Mouse (Mus musculus) intestine, postnatal 0 days (tissue): ENCODE measurements around the gene Ngly1. TPM values are rescaled to one million over a fixed set of nuclear protein-coding genes. Genes with fewer than 3 reads are reported as not detected.
A peak's percentile ranks its signal among the peaks of the same experiment; 100 is the strongest.

Experiments used
- ATAC-seq: fragments of 200-750 bp; cut with Nextera tagmentation; 2 replicates; pipeline ENCODE4 v1.8.0; 2017; ENCODE audit warnings: mild to moderate bottlenecking, moderate TSS enrichment, moderate library complexity
- H3K27ac ChIP-seq: fragments of 300-500 bp; sonication (generic); 2 replicates; pipeline ENCODE4 v1.5.1; 2014; ENCODE audit warnings: mild to moderate bottlenecking, low read depth, low read length, moderate library complexity
- H3K27me3 ChIP-seq: fragments of 300-500 bp; sonication (generic); replicated peaks from 2 replicates; pipeline ENCODE4 v1.6.1; 2014; ENCODE audit warnings: low read length, mixed read lengths; ENCODE audit not compliant: control insufficient read depth, insufficient read depth
- H3K36me3 ChIP-seq: fragments of 300-500 bp; sonication (generic); 2 replicates; pipeline ENCODE4 v1.6.1; 2014; ENCODE audit warnings: mild to moderate bottlenecking, moderate library complexity; ENCODE audit not compliant: control insufficient read depth, insufficient read depth
- H3K4me1 ChIP-seq: fragments of 300-500 bp; sonication (generic); replicated peaks from 2 replicates; pipeline ENCODE4 v1.6.1; 2014; ENCODE audit warnings: antibody characterized with exemption, low read length, mixed read lengths; ENCODE audit not compliant: control insufficient read depth, insufficient read depth
- H3K4me2 ChIP-seq: fragments of 300-500 bp; sonication (generic); replicated peaks from 2 replicates; pipeline ENCODE4 v1.6.1; 2014; ENCODE audit warnings: low read depth, mild to moderate bottlenecking, moderate library complexity
- H3K4me3 ChIP-seq: fragments of 300-500 bp; sonication (generic); 2 replicates; pipeline ENCODE4 v1.5.1; 2014; ENCODE audit warnings: low read depth, low read length
- H3K9ac ChIP-seq: fragments of 300-500 bp; sonication (generic); 2 replicates; pipeline ENCODE4 v1.6.1; 2014; ENCODE audit warnings: mild to moderate bottlenecking, low read depth, low read length
- H3K9me3 ChIP-seq: fragments of 300-500 bp; sonication (generic); 2 replicates; pipeline ENCODE4 v1.6.1; 2016; ENCODE audit warnings: mixed run types; ENCODE audit not compliant: control insufficient read depth
- CTCF ChIP-seq: sonication (generic); IDR thresholded peaks from 2 replicates; pipeline ENCODE4 v1.5.1; 2016; ENCODE audit warnings: low read depth, mild to moderate bottlenecking, control low read depth, antibody characterized with exemption, moderate library complexity
- WGBS: fragments of 180-500 bp; shearing (Covaris S2); extraction: QIAGEN DNeasy Blood & Tissue Kit; methylation state at CpG from one replicate; pipeline ENCODE4 v1.1.7; 2014; 5-methylcytosine and 5-hydroxymethylcytosine counted together
- polyA plus RNA-seq: library from polyadenylated mRNA; unstranded; fragments of >200 nt; fragmentation: Nextera tagmentation; extraction: Ambion mirVana; gene quantifications from 2 replicates; pipeline ENCODE4 v1.2.1, GENCODE M21; 2015

Ngly1 gene
- polyA plus RNA-seq = 44.6 and 46.0 TPM in 2 replicates

DNA sequence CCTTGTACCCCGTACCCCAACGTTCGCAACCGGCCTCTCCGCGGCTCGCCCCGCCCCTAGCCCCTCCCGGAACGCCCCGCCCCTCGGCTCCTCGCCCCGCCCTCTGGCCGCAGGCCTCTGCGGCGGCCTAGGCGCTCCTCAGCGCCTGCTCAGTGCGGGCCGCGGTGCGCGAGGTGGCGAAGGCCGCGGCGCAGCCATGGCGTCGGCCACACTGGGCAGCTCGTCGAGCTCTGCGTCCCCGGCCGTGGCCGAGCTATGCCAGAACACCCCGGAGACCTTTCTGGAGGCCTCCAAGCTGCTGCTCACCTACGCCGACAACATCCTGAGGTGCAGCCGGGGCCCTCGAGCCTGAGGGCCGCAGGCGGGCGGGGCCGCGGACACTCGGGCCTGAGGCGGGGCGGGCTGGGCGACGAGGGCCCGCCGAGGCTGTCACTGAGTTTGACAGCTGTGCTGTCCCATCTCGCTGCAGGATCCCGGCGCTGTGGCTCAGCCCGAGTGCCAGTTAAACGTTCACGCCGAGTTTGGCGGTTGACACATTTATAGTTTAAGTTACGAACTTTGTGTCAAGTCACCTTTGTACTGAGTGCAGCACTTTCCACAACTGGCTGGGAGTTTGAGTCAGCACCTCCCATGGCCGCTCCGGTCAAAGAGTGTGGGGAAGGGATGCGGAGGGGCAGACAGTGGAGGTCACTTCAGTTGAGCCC, at the start of gene Ngly1, which contains the start of gene Oxsm:
Gene Ngly1, plus strand, starts transcription at position 110 of the 704 bp plus-strand sequence.
Gene Oxsm, minus strand, starts transcription at position 638 of the 704 bp plus-strand sequence.
- TF ChIP-seq CTCF = 0 out of 2 replicates have a peak, but pooled peaks have one; percentile 2
- H3K9me3 ChIP-seq = no peaks in the 10 kb centered on the region
- H3K27me3 ChIP-seq = no peaks in the 10 kb centered on the region
- peak; percentile 97 for ATAC-seq
- peaks cover 2% of the 10 kb centered on the region; the same call in 1 of the 2 replicates for H3K4me1 ChIP-seq
- peak within 1 kb of the TSS; percentile 78 for H3K4me2 ChIP-seq
- no peaks in the 10 kb centered on the region for H3K36me3 ChIP-seq
- WGBS = under 1% methylated on average over 65 of the region's 65 CpGs
- H3K9ac ChIP-seq = peak within 1 kb of the TSS; percentile 95
- H3K27ac ChIP-seq = peak within 1 kb of the TSS; percentile 93
- H3K4me3 ChIP-seq = peak within 1 kb of the TSS; percentile 65

- Histone ChIP-seq H3K9me3 (no peaks in the 10 kb centered on the region), H3K4me2 (no peak overlapping the region), H3K27ac (no peak overlapping the region), H3K9ac (no peak overlapping the region), H3K4me3 (no peak overlapping the region), H3K27me3 (no peaks in the 10 kb centered on the region), H3K4me1 (no peaks in the 10 kb centered on the region), H3K36me3 (no peaks in the 10 kb centered on the region)
- ATAC-seq = no peak
- WGBS = 55% methylated on average over 6 of the region's 6 CpGs
- no peak for TF ChIP-seq CTCF
Measured at GRCm38 (mm10) chr14:16200220-16200912, 48.7 kb upstream of the Ngly1 start.

GRCm38 (mm10) chr14:16200969-16201638, 48.0 kb upstream of the Ngly1 start:
- no peak for TF ChIP-seq CTCF
- no peaks in the 10 kb centered on the region for H3K36me3 ChIP-seq
- H3K4me2 ChIP-seq = no peak overlapping the region
- no peak overlapping the region for H3K4me3 ChIP-seq
- no peaks in the 10 kb centered on the region for H3K9me3 ChIP-seq
- H3K27me3 ChIP-seq = no peaks in the 10 kb centered on the region
- no peak overlapping the region for H3K27ac ChIP-seq
- H3K9ac ChIP-seq = no peak overlapping the region
- no peaks in the 10 kb centered on the region for H3K4me1 ChIP-seq
- no peak for ATAC-seq
- WGBS = 41% methylated on average over 8 of the region's 8 CpGs

DNA sequence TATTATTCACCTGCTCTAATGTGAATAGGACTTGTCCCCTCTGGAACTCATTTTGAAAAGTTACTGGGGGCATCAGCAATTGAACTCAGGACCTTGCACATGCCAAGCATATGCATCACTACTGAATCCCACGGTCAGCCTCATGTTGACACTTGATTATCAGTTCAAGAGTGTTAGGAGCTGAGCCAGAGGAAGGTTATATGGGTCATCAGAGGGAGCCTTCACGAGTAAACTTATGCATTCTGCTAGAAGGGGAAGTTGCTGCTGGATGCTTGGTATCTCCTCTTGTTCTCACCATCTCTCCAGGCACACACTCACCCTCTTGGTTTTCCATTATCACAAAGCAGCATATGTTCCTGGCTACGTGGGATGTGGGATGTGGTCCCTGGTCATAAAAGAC, 47.4 kb upstream of the Ngly1 start:
- WGBS = 28% methylated on average over 3 of the region's 3 CpGs
- no peak for TF ChIP-seq CTCF
- no peaks in the 10 kb centered on the region for H3K9me3 ChIP-seq
- H3K27ac ChIP-seq = no peak overlapping the region
- H3K4me3 ChIP-seq = no peak overlapping the region
- H3K9ac ChIP-seq = no peak overlapping the region
- ATAC-seq = no peak
- no peak overlapping the region for H3K4me2 ChIP-seq
- no peaks in the 10 kb centered on the region for H3K27me3 ChIP-seq
- H3K4me1 ChIP-seq = no peaks in the 10 kb centered on the region
- no peaks in the 10 kb centered on the region for H3K36me3 ChIP-seq

- no peaks in the 10 kb centered on the region for H3K36me3 ChIP-seq
- no peak for TF ChIP-seq CTCF
- H3K27ac ChIP-seq = no peak overlapping the region
- H3K4me2 ChIP-seq = no peak overlapping the region
- no peaks in the 10 kb centered on the region for H3K27me3 ChIP-seq
- no peak overlapping the region for H3K4me3 ChIP-seq
- H3K9me3 ChIP-seq = no peaks in the 10 kb centered on the region
- H3K4me1 ChIP-seq = no peaks in the 10 kb centered on the region
- no peak for ATAC-seq
- H3K9ac ChIP-seq = no peak overlapping the region
Measured at GRCm38 (mm10) chr14:16207722-16208121, 41.4 kb upstream of the Ngly1 start.

DNA sequence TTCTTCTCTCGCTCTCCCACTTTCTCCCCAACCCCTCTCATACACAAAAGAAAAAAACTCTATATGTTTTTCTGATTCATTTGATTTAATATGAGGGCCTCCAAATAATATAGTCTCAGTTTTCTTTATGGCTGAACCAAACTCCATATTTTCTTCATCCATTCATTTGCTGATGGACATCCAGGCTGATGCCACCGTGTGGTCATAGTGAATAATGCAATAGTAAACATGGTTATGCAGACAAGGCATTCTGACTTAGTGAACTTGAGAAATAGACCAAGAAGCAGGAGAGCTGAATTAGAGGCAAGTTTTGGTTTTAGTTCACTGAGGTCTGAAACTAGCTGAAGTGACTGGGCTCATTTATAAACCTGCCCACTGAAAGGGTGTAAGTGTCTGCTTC, 30.1 kb upstream of the Ngly1 start:
- Histone ChIP-seq H3K4me1 (no peaks in the 10 kb centered on the region), H3K27ac (no peak overlapping the region), H3K4me3 (no peak overlapping the region), H3K9ac (no peak overlapping the region), H3K36me3 (no peaks in the 10 kb centered on the region), H3K27me3 (no peaks in the 10 kb centered on the region), H3K9me3 (no peaks in the 10 kb centered on the region), H3K4me2 (no peak overlapping the region)
- 58% methylated on average over 2 of the region's 2 CpGs for WGBS
- ATAC-seq = no peak
- peak; percentile 80 for TF ChIP-seq CTCF
